Mouse (Mus musculus) cerebellum, adult 18-20 months (tissue): ENCODE data around the gene Krtap5-4.
"Not testable (repeated sequence)": the region's sequence is repeated elsewhere in the genome, so short reads cannot be mapped to it uniquely, and the experiment has no call there.

Source experiments
- DNase-seq, 2 experiments: peaks; one replicate each; pipeline ENCODE4 v3.0.0; 2021

Krtap5-4 gene

DNA sequence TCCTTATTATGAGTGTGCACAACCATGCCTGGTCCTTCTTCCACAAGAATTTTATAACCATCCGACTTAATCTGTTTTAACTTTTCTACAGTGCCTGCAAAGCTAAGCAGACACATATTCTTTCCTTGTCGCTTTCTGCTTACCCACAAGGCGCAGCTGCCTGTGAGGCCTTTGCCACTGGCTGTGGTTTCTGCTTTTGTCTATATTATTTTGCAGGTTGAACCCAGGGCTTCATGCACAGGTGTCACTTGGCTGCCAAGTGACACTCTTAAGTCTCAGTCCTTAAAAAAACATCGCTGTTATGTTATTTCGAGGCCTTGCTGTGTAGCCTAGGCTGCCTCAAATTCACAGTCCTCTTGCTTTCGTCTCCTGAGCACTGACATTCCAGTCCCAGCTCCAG is 19.3 kb downstream of the Krtap5-4 start:
- no peak for DNase-seq

- no peak for DNase-seq
Observed at GRCm38 (mm10) chr7:142323396-142324117, 20.2 kb downstream of the Krtap5-4 start.

GRCm38 (mm10) chr7:142326714-142327445 is 23.5 kb downstream of the Krtap5-4 start:
- DNase-seq = no peak

DNA sequence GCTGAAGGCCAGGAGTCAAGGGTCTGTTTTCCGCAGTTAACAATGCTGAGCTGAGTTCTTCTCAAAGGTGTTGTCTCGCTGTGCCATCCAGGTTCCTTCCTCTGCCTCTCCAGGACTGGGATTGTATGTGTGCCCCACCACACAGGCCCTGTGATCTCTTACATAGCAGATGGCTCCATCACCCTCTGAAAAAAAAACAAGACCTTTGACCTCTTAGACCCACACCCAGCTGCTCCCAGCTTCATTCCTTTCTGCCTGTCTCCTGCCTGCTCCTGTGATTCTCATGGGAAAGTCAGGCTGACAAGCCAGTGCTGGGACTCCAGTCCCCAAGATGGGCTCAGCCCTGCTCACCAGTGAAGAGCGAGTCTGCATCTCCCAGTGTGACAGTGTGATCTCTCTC is 25.2 kb downstream of the Krtap5-4 start:
- DNase-seq = no peak

- no peak for DNase-seq
Observed at GRCm38 (mm10) chr7:142330271-142330724, 26.9 kb downstream of the Krtap5-4 start.

GRCm38 (mm10) chr7:142331281-142331680 is 27.9 kb downstream of the Krtap5-4 start:
- no peak for DNase-seq

GRCm38 (mm10) chr7:142332741-142333140 is 29.4 kb downstream of the Krtap5-4 start:
- DNase-seq = not testable (repeated sequence)

DNA sequence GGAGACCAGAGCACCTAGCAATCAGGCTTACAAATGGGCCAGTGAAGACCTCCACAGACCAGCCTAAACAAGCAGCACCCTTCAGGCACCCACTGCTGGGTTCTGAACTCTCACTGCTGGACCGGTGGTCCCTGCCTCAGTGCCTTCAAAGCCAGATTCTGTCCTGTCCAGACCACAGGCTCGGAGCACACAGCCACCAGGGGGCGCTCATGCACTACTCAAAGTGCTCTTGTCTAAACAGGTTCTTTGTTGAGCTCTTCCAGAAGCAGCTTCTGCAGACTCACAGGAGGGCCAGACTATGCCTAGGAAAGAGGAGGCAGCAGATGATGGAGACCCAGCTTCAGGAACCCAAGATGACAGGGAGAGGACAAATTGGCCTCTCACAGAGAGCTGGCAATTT is 30.9 kb downstream of the Krtap5-4 start:
- DNase-seq = peak; percentile 88 to 94

GRCm38 (mm10) chr7:142335151-142335550 is 31.8 kb downstream of the Krtap5-4 start:
- peak; percentile 86 to 89 for DNase-seq

DNA sequence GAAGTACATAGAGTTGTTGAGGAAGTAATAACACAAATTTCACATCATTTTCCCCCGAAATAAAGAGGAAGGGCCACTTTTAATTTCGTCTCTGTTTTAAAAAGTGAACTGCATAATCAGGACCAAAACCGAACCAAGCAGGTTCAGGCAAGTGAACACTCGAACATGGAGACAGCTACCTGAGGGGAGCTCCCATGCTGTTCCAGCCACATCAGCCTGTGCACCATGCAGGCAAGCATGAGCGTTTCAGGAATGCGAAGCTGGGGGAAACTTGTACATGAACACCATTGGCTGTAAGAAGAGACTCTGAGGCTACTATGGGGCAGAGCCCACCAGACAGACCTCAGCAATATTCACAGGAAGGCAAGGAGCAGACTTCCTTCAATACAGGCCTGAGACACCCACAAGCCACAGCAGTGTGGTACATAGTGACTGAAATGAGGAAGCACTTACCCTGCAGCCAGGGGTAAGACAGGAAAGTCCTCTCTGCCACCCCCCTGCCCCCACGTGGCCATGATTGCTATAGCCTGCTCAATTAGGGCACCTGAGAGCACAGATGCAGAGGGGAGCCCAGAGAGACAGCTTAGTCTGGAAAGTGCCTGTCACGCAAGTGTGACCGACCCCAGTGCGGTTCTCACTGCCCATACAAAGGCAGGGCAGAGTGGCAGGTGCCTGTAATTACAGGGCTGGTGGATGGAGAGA is 37.1 kb downstream of the Krtap5-4 start:
- DNase-seq = no peak

GRCm38 (mm10) chr7:142341564-142342246 is 38.4 kb downstream of the Krtap5-4 start:
- DNase-seq = no peak

GRCm38 (mm10) chr7:142342247-142342640 is 38.9 kb downstream of the Krtap5-4 start:
- no peak for DNase-seq

- no peak for DNase-seq
Observed at GRCm38 (mm10) chr7:142347542-142347941, 44.2 kb downstream of the Krtap5-4 start.

DNA sequence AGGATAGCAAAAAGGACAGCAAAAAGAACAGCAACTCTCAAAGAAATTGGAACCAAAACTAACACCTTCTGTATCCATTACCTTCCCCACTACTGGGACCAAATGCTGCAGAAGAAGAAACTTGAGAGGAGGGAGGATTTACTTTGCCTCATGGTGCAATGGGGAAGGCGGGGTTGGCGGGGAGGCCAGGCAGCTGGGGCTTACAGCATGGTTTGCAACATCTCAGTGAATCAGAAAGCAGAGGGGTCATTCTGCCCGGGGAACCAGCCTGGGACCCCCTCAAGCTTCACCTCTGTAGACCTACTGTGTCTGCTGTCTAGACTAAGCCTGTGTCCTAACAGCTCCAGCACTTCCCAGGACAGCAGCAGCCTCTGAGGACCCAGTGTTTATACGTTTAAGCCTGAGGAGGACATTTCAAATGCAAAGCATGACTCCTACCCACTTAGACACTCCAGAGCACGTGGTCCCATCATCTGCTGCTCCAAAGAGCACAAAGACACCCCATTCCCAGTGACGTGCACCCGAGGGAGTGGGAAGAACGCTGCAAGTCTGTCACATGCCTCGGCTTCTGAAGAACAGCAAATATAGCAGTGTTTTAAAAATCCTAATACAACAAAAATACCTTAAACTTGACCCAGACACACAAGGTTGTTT is 46.1 kb downstream of the Krtap5-4 start:
- DNase-seq = no peak

GRCm38 (mm10) chr7:142351569-142351968 is 48.2 kb downstream of the Krtap5-4 start:
- no peak for DNase-seq

DNA sequence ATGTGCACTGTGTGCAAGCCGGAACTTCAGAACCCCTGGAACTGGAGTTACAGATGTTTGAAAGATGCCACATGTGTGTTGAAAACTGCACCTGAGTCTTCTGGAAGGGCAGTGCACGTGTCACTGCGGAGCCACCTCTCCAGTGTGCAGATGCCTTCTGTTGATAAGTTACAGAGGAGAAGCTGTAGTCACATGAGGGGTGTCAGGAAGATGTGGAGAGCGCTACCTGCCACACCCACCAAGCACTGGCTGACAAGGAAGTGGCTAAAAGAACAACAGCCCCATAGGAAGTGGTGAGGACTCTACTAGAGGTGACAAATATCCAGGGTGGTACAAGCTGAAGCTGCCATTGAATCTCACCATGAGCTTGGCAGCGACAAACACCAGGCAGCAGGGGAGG is 50.5 kb downstream of the Krtap5-4 start:
- no peak for DNase-seq
